Mouse (Mus musculus) thymus, postnatal 4 days (tissue): ENCODE results near the gene Shc1.

Source experiments
- DNase-seq: peaks from one replicate; pipeline ENCODE4 v3.0.0; 2021

The Shc1 gene

DNA sequence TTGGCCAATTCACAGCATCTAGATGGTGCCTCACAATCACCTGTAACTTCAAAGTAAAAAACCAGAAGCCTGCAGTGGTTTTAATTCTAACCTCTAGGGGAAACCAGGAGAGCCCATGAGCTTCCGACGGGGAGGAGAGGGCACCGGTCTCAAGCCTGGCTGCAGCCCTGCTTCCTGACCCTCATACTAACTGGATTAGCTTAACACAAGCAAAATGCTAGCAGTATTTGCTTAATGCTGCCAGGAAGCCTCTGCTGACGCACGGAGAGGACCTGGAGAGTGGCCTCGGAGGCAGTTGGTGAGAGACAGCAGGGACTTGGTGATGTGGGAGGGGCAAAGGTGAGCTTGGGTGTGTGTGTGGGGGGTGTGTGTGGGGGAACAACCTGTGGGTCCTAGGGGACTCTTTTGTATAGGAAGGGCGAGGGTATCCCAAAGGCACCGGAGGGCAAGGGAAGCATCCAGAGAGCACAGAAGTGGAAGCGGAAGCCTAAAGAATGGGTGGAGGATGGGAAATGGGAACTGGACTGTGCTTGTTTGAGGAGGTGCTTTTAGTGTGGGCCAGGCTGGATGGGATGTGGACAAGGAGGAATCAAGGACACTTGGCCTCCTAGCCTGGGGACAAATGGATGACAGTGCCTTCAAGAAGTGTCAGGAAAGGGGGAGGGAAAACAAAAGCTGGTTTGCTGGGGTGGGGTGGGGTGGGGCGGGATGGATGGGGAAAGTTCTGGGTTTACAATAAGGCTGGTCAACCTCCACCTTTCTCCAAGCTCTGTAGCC, 36.3 kb downstream of the Shc1 start, which contains the start of gene Pmvk:
Gene Pmvk, plus strand, starts transcription at position 141 of the 777 bp plus-strand sequence.
- no peak for DNase-seq

DNA sequence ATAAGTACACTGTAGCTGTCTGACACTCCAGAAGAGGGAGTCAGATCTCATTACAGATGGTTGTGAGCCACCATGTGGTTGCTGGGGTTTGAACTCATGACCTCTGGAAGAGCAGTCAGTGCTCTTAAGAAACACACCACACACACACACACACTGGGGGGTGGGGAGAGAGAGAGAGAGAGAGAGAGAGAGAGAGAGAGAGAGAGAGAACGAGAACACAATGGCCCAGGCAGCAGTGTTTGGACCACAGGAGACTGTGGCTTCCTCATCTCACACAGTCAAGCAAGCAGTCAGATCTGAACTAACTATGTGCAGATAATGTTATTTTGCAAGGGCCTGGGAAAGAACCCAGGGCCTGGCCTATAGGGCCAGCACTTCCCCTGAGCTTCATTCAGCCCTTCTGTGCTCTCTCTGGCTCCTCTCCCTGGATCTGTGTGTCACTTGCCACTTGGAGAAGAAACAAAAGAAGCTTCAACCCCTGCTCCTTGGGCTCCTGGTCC, 37.6 kb downstream of the Shc1 start:
- DNase-seq, result no peak

DNA sequence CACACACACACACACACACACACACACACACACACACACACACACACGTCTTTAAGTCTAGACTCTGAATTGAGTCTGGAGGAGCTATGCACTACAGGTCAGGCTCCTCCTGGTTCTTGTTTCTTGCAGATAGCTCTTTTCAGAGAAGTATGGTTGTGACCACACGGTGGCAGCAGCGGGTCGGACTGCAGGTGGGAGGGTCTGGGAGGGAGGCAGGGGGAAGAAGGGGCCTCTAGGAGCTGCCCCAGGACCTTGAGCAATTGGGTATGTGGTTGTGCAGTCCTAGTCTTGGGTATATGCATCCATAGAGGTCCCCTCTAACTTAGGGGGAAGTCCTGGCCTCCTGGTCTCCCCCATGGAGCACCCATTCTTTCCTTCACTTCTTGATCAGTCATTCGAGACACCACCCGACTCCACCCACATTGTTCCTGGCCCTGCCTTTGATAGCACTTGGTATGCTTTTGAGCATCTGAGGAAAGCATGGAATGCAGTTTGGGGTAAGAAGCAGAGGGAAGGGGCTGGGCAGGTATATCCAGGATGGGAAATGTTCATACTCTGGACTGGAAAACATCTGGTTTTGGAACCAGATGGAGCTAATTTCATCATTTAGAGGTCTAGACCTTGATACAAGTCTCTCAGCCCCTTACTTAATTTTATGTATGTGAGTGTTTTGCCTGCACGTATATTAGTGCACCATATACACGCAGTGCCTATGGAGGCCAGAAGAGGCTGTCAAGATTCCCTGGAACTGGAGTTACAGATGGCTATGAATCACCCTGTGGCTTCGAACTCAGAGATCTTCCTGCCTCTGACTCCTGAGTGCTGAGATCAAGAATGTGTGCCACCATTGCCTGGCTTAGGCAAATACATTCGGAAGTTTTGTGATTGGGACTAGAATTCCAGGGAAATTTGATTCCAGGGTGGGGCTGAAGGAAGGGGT, 38.8 kb downstream of the Shc1 start:
- DNase-seq, result peak; percentile 95

DNA sequence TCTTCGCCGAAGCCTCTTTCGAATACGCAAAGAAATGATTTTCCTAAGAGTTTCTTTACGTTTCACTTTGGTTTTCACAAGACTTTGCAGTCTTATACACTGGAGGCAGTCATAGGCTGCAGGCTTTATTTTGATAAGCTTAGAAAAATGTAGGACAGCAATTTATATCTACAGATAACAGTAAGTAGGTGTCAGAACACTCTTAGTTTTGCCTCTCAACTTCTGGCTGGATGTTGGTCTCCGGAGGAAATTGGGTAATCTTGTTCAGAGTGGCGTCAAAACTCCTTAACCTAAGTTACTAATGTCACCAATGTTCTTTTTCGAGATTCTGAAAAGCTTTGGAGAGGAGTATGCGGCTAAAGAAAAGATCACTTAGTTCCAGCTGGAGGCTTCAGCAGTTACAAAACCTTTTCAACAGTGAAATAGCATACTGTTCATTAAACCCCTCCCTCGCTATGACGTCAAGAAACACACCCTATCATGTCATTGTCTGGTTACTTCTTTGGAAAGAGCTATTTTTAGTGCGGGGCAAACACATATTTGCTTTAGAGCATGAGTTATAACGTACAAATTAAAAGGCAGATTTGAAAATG, 40.2 kb downstream of the Shc1 start:
- DNase-seq, result peak; percentile 40

DNA sequence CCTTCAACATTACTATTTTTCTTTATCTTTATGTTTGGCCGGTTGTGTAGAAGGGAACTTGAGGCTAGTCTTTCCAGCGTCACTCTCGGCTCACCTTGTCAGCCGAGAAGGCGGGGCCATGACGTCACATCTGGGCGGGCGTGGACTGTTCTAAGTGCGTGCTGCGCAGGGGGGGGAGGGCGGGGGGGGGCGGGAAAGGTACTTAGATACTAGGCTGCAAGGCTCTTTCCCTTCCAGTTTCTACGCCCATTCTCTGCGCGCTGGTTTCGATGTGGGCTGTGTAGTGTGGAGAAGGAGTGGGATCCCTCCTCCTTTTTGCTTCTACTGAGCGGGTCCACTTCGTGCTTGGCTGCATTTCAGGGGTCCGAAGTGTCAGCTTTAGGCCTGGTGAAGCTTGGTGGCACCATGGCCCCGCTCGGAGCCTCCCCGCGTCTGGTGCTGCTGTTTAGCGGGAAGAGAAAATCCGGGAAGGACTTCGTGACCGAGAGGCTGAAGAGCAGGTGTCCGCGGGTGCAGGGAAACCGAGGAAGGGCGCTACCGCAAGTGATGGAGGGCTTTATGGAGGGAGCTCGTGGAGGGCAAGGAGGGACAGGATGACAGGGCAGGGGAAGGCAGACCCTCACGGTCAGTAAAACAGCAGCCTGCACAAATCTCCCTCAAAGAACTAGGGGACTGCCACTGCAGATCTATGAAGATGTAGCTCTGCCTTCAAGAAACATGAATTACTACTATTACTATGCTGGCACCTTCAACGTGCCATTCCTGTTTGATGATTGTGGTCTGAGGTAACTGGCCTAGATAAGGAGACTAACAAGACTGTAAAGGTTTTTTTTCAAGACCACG, 40.9 kb downstream of the Shc1 start:
- peak; percentile 99 for DNase-seq

DNA sequence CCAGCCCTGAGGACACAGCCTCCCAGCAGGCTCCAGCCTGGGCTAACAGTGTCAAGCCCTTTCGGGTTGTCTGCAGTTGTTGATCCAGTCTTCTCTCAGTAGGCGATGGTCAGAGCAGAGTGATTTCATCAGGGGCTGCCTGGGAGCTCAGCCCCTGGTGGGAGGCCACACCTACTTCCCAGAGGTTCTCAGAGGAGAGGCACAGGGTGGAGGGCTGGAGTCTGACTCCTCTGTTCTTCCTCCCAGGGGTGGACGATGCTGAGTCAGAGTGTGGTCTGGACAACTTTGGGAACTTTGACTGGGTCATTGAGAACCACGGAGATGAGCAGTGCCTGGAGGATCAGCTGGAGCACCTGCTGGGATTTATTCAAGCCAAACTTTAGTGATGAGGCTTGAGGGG, 50.0 kb downstream of the Shc1 start:
- DNase-seq, result no peak

DNA sequence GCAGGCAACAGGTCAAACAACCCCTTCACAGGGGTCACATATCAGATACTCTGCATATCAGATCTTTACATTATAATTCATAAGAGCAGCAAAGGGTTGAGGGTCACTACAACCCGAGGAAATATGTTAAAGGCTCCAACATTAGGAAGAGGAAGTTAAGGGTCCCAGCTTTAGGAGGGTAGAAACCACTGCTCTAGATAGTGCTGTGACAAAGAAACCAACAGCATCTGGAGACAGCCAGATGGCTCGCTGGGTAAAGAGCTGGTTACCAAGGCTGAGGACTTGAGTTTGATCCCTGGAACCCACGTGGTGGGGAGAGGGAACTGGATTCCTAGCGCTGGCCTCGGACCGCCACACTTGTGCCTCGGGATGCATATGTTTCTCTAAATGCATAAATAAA, 54.0 kb downstream of the Shc1 start:
- DNase-seq, result no peak

DNA sequence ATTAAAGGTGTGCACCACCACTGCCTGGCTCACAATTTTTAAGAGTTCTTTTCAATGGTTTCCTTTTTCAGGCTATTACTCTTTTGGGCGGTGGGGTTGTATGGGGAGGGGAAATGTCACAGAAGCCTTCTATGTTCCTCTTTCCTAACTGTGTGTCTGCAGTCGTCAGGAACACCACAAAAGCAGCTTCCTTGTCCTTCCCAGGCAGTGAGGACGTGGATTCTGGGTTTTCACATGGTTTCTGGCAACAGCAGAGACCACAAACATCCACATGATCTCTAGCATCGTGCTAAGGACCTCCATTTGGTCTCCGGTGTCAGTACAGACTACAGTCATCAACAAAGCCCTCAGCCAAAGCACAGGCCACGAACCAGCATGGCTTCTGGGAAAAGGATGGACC, 55.6 kb downstream of the Shc1 start:
- DNase-seq, result no peak

DNA sequence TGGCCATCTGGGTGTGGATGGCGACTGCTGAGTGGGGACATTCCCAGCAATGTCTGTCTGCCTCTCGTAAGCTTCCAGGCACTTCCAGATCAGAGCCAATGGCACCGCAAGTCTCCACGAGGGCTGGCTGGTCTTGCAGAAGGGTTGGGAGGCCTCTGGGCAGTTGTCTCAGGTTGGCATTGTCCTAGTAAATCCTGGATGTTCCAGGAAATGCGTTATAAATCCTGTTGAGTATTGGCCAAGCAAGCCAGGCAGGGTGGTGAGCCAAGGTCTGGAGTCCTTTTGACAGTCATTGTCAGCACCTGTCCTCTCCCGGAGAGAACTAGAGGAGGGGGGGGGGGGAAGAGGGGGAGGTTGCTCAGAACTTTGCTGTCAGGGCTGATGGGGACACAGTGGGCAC, 60.8 kb downstream of the Shc1 start:
- DNase-seq, result no peak
